Mouse (Mus musculus) right cerebral cortex, postnatal 10 days (tissue): Measurements from ENCODE around the gene Socs2.

Experiments
- DNase-seq, 2 experiments: peaks; one replicate each; pipeline ENCODE4 v3.0.0; 2021; ENCODE audit warnings: low spot score in 2 of 2

Gene Socs2

DNA sequence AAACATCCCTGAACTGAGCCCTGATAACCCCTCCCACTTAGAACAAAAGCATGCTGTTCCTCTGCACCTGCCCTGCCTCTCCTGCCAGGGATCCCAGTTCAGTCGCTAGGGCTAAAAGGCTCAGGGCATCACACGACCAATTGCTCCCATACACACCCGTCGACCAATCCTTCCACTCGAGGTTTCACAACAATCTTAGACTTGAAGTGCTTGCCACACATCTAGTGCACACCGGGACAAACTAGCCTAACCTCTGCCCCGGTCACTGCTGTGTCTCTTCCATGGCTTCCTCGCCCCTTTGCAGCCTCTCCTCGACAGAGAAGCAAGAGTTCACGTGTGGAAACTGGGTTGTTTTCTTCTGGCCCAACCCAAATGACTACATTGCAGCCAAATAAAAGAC, 3.3 kb upstream of the Socs2 start:
- no peak for DNase-seq

DNA sequence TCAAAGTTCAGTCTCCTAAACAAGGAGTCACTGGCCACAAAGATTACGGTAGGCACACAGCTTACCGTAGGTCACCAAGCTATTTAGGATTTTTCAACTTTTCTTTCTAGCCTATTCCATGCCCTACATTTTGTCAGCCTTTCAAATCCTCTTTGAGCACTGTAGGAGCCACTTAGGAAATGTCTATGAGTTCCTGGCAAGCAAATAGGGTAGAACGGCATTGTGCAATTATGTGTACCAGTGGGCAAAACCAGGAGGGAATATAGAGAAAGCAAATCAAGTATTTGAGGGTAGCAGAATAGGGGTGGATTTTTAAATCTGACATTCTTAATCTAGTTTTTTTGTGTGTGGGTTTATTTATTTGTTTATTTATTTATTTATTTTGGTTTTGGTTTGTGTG, 2.7 kb upstream of the Socs2 start:
- no peak for DNase-seq

DNA sequence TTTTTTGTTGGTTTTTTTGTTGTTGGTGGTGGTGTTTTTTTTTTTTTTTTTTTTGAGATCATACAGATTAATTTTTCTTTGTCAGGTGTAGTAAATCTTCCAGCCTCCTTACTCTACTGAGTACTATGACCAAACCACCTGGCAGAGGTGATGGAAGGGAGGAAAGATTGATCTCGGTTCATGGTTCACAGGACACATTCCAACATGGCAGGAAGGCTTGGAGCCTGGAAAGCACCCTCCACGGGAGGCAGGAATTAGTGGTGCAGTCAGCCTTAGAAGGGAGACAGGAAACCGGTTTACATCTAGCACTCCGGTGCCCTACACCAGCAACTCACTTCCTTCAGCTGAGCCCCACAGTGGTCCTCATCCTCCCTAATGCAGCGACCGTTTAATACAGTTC, 1.7 kb upstream of the Socs2 start:
- no peak for DNase-seq

DNA sequence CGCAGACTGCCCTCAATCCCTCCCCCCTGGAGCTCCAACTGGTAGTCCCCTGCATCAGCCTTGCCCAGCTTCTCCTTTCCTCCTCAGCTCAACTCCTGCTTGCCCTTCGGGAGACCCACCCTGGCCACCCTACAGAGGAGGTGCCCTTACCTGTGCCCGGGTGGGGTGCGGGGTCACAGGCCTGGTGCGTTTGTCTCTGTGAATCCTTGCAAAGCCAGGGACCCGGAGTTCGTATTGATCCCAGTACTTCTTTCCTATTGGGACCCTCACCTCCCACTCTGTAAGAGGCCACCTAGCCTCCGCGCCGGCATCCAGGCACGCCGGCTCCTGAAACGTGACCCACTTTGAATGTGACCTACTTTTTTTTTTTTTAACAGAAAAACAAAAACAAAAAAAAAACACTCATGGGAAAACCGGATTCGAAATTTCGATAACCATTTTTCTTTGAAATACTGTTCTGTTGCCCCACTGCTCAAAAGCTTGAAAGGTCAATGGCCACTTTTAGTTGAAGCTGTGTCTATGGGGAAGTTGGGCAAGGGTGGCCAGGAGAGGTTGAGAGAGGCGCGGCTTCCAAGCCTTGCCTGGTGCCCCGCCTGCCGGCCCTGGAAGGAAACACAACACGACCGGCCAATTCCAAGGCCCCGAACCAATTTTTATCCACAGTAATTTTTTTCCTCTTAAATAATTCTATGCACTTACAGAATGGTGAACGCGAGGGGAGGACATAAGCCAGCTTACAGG, 686 bp upstream of the Socs2 start:
- DNase-seq: peak; percentile 70 to 74

DNA sequence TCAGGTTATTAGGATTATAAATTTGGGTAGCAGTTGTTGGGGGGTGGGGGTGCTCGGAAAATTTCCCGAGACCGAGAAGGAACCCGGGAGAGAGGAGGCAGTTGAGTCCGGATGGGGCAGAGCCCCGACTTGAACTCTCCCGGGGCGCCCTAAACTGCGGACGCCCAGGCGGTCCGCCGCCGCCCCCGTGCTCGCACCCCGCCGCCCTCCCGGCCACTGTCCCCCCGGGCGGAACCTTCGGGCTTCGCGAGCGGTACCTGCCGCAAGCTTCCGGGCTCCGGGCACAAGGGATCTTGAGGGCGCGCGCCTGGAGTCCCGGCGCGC, 657 bp downstream of the Socs2 start:
- DNase-seq: no peak

GRCm38 (mm10) chr10:95415533-95416360, 1.2 kb downstream of the Socs2 start:
- DNase-seq: peak; percentile 63 to 66

DNA sequence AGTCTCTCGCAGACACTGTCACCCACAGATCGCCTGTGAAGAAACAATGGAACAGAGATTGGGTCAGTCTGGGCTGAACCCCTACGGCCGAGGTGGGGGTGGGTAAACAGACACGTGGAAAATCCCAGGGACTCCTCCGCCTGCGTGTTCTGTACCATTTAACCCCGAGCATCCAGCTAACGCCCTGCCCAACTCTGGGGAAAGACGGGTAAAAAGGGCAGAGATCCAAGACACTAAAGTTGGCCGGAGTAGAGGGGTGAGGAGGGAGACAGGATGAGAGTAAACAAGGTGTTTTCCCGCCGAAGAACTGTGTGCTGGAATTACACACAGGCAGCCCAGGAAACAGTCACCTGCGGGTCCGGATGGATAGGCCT, 1.8 kb downstream of the Socs2 start:
- peak in 1 of 2 experiments; percentile 33 for DNase-seq

GRCm38 (mm10) chr10:95414316-95415158, 2.4 kb downstream of the Socs2 start:
- peak; percentile 60 to 65 for DNase-seq

GRCm38 (mm10) chr10:95411139-95411538, 5.8 kb downstream of the Socs2 start:
- no peak for DNase-seq

- DNase-seq: no peak
Measured at GRCm38 (mm10) chr10:95410709-95411108, 6.3 kb downstream of the Socs2 start.

DNA sequence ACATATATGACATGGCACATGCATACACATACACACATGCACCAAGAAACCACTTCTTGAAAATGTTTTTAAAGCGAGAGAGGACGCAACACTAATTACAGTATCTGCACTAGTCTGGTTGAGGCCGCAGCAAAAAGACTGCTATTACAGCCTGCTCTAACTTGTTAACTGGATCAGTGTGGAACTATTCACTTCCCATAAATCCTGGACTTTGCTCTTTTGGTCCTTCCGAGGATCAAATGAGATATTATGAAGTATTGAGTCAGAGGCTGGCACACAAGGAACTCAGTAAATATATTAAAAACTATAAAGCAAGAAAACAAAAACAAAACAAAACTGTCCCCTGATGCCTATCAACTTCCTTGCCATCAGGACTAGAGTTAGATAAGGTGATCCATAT, 6.8 kb downstream of the Socs2 start:
- no peak for DNase-seq

DNA sequence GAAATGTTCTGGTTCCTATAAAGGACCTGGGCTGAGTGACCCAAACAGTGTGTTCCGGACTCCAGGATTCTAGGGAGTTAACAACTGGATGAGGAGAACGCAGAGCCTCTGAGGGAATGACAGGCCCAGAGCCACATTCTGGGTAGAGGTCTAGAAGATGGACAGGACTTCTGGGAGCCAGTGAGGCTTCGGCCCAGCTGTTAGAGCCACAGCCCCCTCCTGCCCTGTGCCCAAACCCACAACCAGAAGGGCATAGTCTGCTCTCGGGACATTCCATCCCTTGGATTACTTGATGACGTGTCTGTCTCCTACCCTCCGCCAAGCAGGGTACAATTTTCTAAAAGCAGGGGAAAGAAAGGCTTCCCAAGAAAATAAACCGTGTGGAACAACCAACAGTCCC, 7.8 kb downstream of the Socs2 start:
- DNase-seq: no peak

GRCm38 (mm10) chr10:95408487-95408886, 8.5 kb downstream of the Socs2 start:
- no peak for DNase-seq

- peak in 1 of 2 experiments; percentile 52 for DNase-seq
Measured at GRCm38 (mm10) chr10:95407541-95408160, 9.3 kb downstream of the Socs2 start.

- DNase-seq: no peak
Measured at GRCm38 (mm10) chr10:95404774-95405173, 12.2 kb downstream of the Socs2 start.

- DNase-seq: no peak
Measured at GRCm38 (mm10) chr10:95399689-95400354, 17.2 kb downstream of the Socs2 start.

DNA sequence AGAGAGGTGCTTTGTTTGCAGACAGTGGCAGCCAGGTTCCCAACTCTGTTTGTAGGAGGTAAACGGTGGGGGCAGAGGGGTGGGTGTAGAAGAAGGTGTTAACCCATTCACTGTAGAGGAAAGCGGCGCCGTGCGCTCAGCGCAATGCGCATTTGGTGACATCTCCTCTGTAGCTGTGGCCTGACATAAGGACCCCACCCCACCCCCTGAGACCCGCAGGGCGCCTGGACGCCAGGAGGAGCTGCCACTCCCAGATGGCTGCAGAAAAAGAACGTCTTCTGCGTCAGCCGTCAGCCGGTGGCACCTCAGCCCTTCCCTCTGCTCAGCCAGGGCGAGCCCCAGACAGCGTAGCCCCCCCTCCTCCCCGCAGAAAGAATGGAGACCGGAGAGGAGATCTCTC, 18.5 kb downstream of the Socs2 start:
- DNase-seq: no peak

DNA sequence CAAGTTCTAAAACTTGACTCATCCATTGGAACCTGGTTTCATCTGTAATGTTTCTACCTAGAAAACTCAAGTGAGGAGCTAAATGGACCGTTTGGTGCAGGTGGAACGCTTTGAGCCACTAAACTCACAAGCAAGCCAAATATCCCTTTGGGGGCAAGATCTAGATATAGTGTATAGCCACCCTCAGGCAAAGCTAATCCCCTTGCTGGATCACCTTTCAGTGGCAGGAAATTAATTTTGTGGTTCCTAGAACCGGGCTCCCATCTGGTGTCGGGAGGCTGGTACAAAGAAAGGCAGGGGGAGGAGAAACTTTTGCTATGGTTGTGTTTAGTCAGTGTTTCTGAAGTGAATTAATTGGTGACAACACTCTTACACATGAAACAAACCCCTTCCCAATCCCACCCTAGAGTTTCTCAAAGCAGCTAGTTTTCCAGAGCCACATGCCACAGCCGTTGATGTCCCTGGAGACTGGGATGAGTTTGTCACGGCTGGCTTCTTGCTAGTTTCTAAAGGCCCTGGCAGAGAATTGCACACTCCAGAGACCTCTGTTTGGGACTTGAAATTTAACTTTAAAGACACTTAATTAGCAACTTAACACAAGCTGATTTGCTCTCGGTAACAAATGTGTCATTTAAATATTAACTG, 19.7 kb downstream of the Socs2 start:
- DNase-seq: no peak

DNA sequence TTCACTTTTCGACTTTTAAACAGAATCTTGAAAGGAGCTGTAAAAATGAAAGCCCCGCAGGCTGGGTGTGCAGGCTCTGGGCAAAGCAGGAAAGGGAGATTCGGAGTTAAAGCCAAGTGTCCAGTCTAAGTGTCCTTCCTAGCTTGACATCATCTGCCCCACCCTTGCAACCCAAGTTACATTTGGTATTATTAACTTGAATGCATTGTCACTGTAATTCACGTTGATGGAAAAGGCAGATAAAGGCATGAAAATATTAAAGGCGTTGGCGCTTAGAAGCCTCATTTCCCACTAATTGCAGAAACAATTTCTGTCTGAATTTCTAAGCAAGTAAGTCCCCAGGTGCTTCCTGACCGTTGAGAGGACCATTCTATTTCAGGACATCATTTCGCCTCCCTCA, 20.6 kb downstream of the Socs2 start:
- no peak for DNase-seq

GRCm38 (mm10) chr10:95394819-95395812, 21.9 kb downstream of the Socs2 start:
- no peak for DNase-seq
